Mouse (Mus musculus): Measurements from ENCODE around the gene Slc25a12. TPM values are rescaled to one million over a fixed set of nuclear protein-coding genes. Genes with fewer than 3 reads are reported as not detected.

Gene Slc25a12
- 25.5 and 25.6 TPM in 2 replicates for polyA plus RNA-seq (2015; fragmentation: Nextera tagmentation; extraction: Ambion mirVana)

DNA sequence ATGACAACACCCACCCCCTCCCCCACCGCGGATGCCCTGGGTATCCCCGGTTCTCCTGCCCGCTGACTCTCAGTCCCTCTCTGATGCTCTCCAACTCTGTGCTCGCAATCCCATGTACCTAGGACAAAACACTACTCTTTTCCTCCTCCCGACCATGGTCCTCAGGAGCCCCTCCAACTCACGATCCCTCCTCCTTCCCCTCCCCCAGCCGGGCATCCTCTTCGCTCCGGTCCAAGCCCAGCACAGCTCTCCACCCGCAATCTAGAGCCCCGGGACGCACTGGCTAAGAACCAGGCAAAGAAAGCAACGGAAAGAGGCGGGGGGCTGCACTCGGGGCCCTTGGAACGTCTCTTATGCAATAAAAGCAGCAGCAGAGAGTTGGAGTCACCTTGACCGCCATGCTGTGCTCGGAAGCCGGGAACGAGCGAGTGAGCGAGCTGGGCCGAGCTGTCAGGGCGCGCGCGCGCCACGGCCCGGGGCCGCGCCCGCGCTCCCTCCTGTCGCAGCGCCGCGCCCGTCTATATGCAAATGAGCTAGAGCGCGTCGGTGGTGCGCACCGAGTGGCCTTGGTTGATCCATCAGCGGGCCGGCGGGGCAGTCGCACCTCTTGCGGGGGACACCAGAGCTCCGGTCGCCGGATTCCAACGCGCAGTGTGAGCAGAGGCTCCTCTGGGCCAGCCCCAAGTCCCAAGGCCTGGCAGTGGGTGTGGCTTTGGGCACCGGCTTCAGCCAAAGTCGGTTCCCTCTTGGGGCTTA is at the start of gene Slc25a12:
Gene Slc25a12 (minus strand): TSS at position 625 of the 756 bp plus-strand sequence.
- H3K9me3 ChIP-seq (replicated peaks) = no peaks in the 10 kb centered on the region
- H3K36me3 ChIP-seq (replicated peaks) = no peaks in the 10 kb centered on the region

GRCm38 (mm10) chr2:71405613-71406012 is 38.1 kb upstream of the Slc25a12 start:
- Histone ChIP-seq H3K4me1 (replicated peaks) (no peaks in the 10 kb centered on the region), H3K9ac (no peak overlapping the region), H3K9me3 (replicated peaks) (no peaks in the 10 kb centered on the region), H3K27me3 (no peaks in the 10 kb centered on the region), H3K36me3 (replicated peaks) (peaks cover 60% of the 10 kb centered on the region), H3K4me2 (no peak overlapping the region), H3K4me3 (replicated peaks) (no peak overlapping the region), H3K27ac (replicated peaks) (no peak overlapping the region)
- WGBS (ENCODE audit: insufficient replicate concordance) = 77% methylated on average over 1 of the region's 1 CpGs
- no peak for ATAC-seq (ENCODE audit: insufficient read depth)

More for the DNA sequence above, at the start of gene Slc25a12:
- Histone ChIP-seq H3K4me3 (replicated peaks) (peak within 1 kb of the TSS; percentile 86), H3K4me2 (peak within 1 kb of the TSS; percentile 87), H3K9ac (peak within 1 kb of the TSS; percentile 77), H3K27me3 (no peaks in the 10 kb centered on the region), H3K27ac (replicated peaks) (peak within 1 kb of the TSS; percentile 93), H3K4me1 (replicated peaks) (peaks cover 23% of the 10 kb centered on the region)
- ATAC-seq (ENCODE audit: insufficient read depth) = peak; percentile 100
- under 1% methylated on average over 57 of the region's 57 CpGs for WGBS (ENCODE audit: insufficient replicate concordance)

- H3K4me3 ChIP-seq (replicated peaks) = peak overlapping the region; percentile 83
- no peaks in the 10 kb centered on the region for H3K27me3 ChIP-seq
- peak overlapping the region; percentile 76 for H3K27ac ChIP-seq (replicated peaks)
- H3K36me3 ChIP-seq (replicated peaks) = peaks cover 33% of the 10 kb centered on the region
- peak overlapping the region; percentile 77 for H3K9ac ChIP-seq
- peaks cover 26% of the 10 kb centered on the region for H3K4me1 ChIP-seq (replicated peaks)
- H3K9me3 ChIP-seq (replicated peaks) = no peaks in the 10 kb centered on the region
- no peak for ATAC-seq (ENCODE audit: insufficient read depth)
- 13% methylated on average over 9 of the region's 9 CpGs for WGBS (ENCODE audit: insufficient replicate concordance)
- H3K4me2 ChIP-seq = peak overlapping the region; percentile 76
Observed at GRCm38 (mm10) chr2:71389864-71390263, 22.3 kb upstream of the Slc25a12 start.

GRCm38 (mm10) chr2:71388951-71389763 is 21.6 kb upstream of the Slc25a12 start, which contains the start of gene Hat1:
Hat1 (plus strand) TSS chr2:71388958.
- Histone ChIP-seq H3K4me1 (replicated peaks) (peaks cover 24% of the 10 kb centered on the region), H3K27ac (replicated peaks) (peak within 1 kb of the TSS; percentile 76), H3K36me3 (replicated peaks) (peaks cover 26% of the 10 kb centered on the region), H3K9me3 (replicated peaks) (no peaks in the 10 kb centered on the region), H3K4me2 (peak within 1 kb of the TSS; percentile 76), H3K4me3 (replicated peaks) (peak within 1 kb of the TSS; percentile 83), H3K9ac (peak within 1 kb of the TSS; percentile 77), H3K27me3 (no peaks in the 10 kb centered on the region; the same call in 1 of the 2 replicates)
- WGBS (ENCODE audit: insufficient replicate concordance) = under 1% methylated on average over 63 of the region's 66 CpGs
- peak; percentile 97 for ATAC-seq (ENCODE audit: insufficient read depth)

DNA sequence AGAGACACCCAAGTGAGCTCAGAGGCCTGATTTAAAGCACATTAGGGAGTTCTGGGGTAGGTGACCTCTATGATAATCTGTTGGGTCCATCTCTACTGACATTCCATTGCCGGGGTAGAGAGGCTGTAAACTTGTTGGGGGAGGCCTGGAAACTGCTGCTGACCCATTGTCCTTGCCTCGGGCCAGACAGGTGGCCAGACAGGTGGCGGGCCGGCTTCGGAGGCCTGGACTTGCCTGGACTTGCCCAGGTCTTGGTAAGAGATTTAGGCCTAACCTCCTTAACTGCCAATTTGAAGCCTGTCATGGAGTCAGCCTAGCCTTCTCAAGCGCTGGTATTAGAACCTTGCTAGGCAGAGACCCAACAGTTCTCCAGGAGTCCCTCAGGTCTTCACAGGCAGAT is 20.2 kb upstream of the Slc25a12 start:
- Histone ChIP-seq H3K4me2 (no peak overlapping the region), H3K9ac (no peak overlapping the region), H3K36me3 (replicated peaks) (peaks cover 16% of the 10 kb centered on the region), H3K4me1 (replicated peaks) (peaks cover 18% of the 10 kb centered on the region), H3K9me3 (replicated peaks) (no peaks in the 10 kb centered on the region), H3K27me3 (no peaks in the 10 kb centered on the region; the same call in 1 of the 2 replicates), H3K27ac (replicated peaks) (no peak overlapping the region), H3K4me3 (replicated peaks) (no peak overlapping the region)
- WGBS (ENCODE audit: insufficient replicate concordance) = 83% methylated on average over 6 of the region's 6 CpGs
- no peak for ATAC-seq (ENCODE audit: insufficient read depth)

DNA sequence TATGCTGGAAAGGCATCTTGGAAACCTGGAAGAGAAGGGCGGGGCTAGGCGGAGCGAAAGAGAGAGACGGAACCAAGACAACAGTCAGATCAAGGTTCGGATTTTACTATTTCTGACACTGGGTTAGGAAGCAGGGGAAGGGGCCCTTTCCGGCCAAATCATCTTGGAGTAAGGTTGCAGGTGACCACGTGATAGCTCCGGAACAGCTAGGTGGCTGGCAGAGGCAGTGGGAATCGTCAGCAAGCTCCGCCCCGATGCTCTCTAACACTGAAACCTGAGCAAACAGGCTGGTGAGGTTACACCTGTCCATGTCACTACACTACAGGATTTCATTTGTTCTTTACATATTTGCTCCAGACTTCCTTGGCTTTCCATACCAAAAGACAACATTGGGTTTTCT is 16.3 kb upstream of the Slc25a12 start:
- no peak for ATAC-seq (ENCODE audit: insufficient read depth)
- no peaks in the 10 kb centered on the region for H3K9me3 ChIP-seq (replicated peaks)
- 45% methylated on average over 11 of the region's 11 CpGs for WGBS (ENCODE audit: insufficient replicate concordance)
- no peak overlapping the region for H3K4me3 ChIP-seq (replicated peaks)
- no peak overlapping the region for H3K27ac ChIP-seq (replicated peaks)
- H3K9ac ChIP-seq = no peak overlapping the region
- H3K36me3 ChIP-seq (replicated peaks) = no peaks in the 10 kb centered on the region
- peaks cover 12% of the 10 kb centered on the region for H3K4me1 ChIP-seq (replicated peaks)
- peak overlapping the region; percentile 35; the same call in 1 of the 2 replicates for H3K4me2 ChIP-seq
- H3K27me3 ChIP-seq = no peaks in the 10 kb centered on the region; the same call in 1 of the 2 replicates

GRCm38 (mm10) chr2:71381962-71382361 is 14.4 kb upstream of the Slc25a12 start:
- 52% methylated on average over 4 of the region's 4 CpGs for whole genome bisulfite sequencing (ENCODE audit: insufficient replicate concordance)
- H3K4me2 ChIP-seq = no peak overlapping the region
- no peak overlapping the region for H3K9ac ChIP-seq
- no peaks in the 10 kb centered on the region; the same call in 1 of the 2 replicates for H3K27me3 ChIP-seq
- no peak overlapping the region for H3K4me3 ChIP-seq (replicated peaks)
- no peak overlapping the region for H3K27ac ChIP-seq (replicated peaks)
- 0 out of 2 replicates have a peak, but pooled peaks cover 6% of the 10 kb centered on the region for H3K4me1 ChIP-seq (replicated peaks)
- H3K9me3 ChIP-seq (replicated peaks) = no peaks in the 10 kb centered on the region
- ATAC-seq (ENCODE audit: insufficient read depth) = no peak
- no peaks in the 10 kb centered on the region for H3K36me3 ChIP-seq (replicated peaks)

GRCm38 (mm10) chr2:71377426-71377825 is 9.9 kb upstream of the Slc25a12 start:
- ATAC-seq (ENCODE audit: insufficient read depth) = no peak
- no peak overlapping the region for H3K4me2 ChIP-seq
- H3K9ac ChIP-seq = no peak overlapping the region
- peaks cover 36% of the 10 kb centered on the region for H3K4me1 ChIP-seq (replicated peaks)
- no peak overlapping the region for H3K4me3 ChIP-seq (replicated peaks)
- H3K27me3 ChIP-seq = no peaks in the 10 kb centered on the region
- no peak overlapping the region for H3K27ac ChIP-seq (replicated peaks)
- WGBS (ENCODE audit: insufficient replicate concordance) = 66% methylated on average over 5 of the region's 5 CpGs
- H3K36me3 ChIP-seq (replicated peaks) = no peaks in the 10 kb centered on the region
- H3K9me3 ChIP-seq (replicated peaks) = no peaks in the 10 kb centered on the region

DNA sequence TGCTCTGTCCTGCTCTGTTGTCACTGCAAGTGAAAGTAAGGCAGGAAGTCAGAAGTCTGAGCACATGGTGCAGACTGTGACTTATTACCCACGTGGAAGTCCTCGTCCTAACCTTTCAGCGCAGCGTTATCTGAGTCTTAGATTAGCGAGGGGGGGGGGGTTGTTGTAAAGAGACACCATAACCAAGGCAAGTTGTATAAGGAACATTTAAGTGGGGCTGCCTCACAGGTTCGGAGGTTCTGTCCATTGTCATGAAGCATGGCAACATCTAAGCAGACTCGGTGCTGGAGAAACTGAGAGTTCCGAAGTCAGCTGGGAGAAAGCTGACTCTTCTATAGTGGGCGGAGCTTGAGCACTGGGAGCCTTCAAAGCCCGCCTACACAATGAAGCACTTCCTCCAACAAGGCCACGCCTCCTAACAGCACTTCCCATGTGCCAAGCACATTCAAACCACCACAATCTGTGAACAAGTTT is 8.9 kb upstream of the Slc25a12 start:
- 40% methylated on average over 11 of the region's 11 CpGs for WGBS (ENCODE audit: insufficient replicate concordance)
- Histone ChIP-seq H3K27me3 (no peaks in the 10 kb centered on the region), H3K4me1 (replicated peaks) (peaks cover 31% of the 10 kb centered on the region), H3K4me2 (peak overlapping the region; percentile 54), H3K9ac (no peak overlapping the region), H3K36me3 (replicated peaks) (no peaks in the 10 kb centered on the region), H3K4me3 (replicated peaks) (peak overlapping the region; percentile 37), H3K27ac (replicated peaks) (no peak overlapping the region), H3K9me3 (replicated peaks) (no peaks in the 10 kb centered on the region)
- 0 out of 2 replicates have a peak, but pooled peaks have one; percentile 35 for ATAC-seq (ENCODE audit: insufficient read depth)

- Histone ChIP-seq H3K4me1 (replicated peaks) (peaks cover 31% of the 10 kb centered on the region), H3K9me3 (replicated peaks) (no peaks in the 10 kb centered on the region), H3K4me3 (replicated peaks) (peak overlapping the region; percentile 4; the same call in 1 of the 2 replicates), H3K4me2 (peak overlapping the region; percentile 49), H3K27me3 (no peaks in the 10 kb centered on the region), H3K36me3 (replicated peaks) (no peaks in the 10 kb centered on the region), H3K27ac (replicated peaks) (peak overlapping the region; percentile 64), H3K9ac (no peak overlapping the region)
- 31% methylated on average over 8 of the region's 8 CpGs for WGBS (ENCODE audit: insufficient replicate concordance)
- ATAC-seq (ENCODE audit: insufficient read depth) = peak; percentile 73
Observed at GRCm38 (mm10) chr2:71374275-71375155, 7.0 kb upstream of the Slc25a12 start.

Measured in liver, embryonic 15.5 days (tissue).